Mouse (Mus musculus): Measurements from ENCODE around the gene Babam2. TPM values are rescaled to one million over a fixed set of nuclear protein-coding genes. Genes with fewer than 3 reads are reported as not detected.
A peak's percentile ranks its signal among the peaks of the same experiment; 100 is the strongest.

The Babam2 gene
- polyA plus RNA-seq, 1 experiment from 2014 or later = 22.1 TPM

- H3K27ac ChIP-seq (ENCODE audit: low read depth) = no peak overlapping the region
- peaks cover 26% of the 10 kb centered on the region for H3K27me3 ChIP-seq (ENCODE audit: insufficient read depth, low read length)
- no peaks in the 10 kb centered on the region for H3K36me3 ChIP-seq (replicated peaks; ENCODE audit: insufficient read depth, low read length)
- DNase-seq = no peak
- H3K4me1 ChIP-seq (ENCODE audit: insufficient read depth) = peaks cover 6% of the 10 kb centered on the region; the same call in 1 of the 2 replicates
- H3K4me3 ChIP-seq (ENCODE audit: low read depth, low read length) = no peak overlapping the region
- H3K9ac ChIP-seq (replicated peaks) = no peak overlapping the region
- H3K9me3 ChIP-seq (ENCODE audit: low read length) = no peaks in the 10 kb centered on the region
- 49% methylated on average over 3 of the region's 3 CpGs for WGBS (ENCODE audit: insufficient replicate concordance)
- ATAC-seq = no peak
- no peak for TF ChIP-seq CTCF (IDR thresholded peaks at IDR 0.05; ENCODE audit: low read depth)
- TF ChIP-seq EP300 (IDR thresholded peaks at IDR 0.05; ENCODE audit: low read depth) = no peak
- H3K4me2 ChIP-seq (ENCODE audit: low read depth, low read length) = no peak overlapping the region
Measured at GRCm38 (mm10) chr5:32127927-32128326, 430.4 kb downstream of the Babam2 start.

GRCm38 (mm10) chr5:32132971-32133501 lies 435.6 kb downstream of the Babam2 start:
- TF ChIP-seq EP300 (IDR thresholded peaks at IDR 0.05; ENCODE audit: low read depth) (no peak), CTCF (IDR thresholded peaks at IDR 0.05; ENCODE audit: low read depth) (no peak)
- Histone ChIP-seq H3K4me3 (ENCODE audit: low read depth, low read length) (peak overlapping the region; percentile 78), H3K27ac (ENCODE audit: low read depth) (peak overlapping the region; percentile 98), H3K4me1 (ENCODE audit: insufficient read depth) (peaks cover 17% of the 10 kb centered on the region), H3K36me3 (replicated peaks; ENCODE audit: insufficient read depth, low read length) (no peaks in the 10 kb centered on the region), H3K9ac (replicated peaks) (peak overlapping the region; percentile 67), H3K9me3 (ENCODE audit: low read length) (no peaks in the 10 kb centered on the region), H3K4me2 (ENCODE audit: low read depth, low read length) (peak overlapping the region; percentile 87), H3K27me3 (ENCODE audit: insufficient read depth, low read length) (peaks cover 44% of the 10 kb centered on the region)
- DNase-seq = peak; percentile 66
- no peak for ATAC-seq
- WGBS (ENCODE audit: insufficient replicate concordance) = 2% methylated on average over 39 of the region's 48 CpGs

GRCm38 (mm10) chr5:32133549-32134004 lies 436.1 kb downstream of the Babam2 start:
- TF ChIP-seq EP300 (IDR thresholded peaks at IDR 0.05; ENCODE audit: low read depth) (peak; percentile 37; the same call in 1 of the 2 replicates), CTCF (IDR thresholded peaks at IDR 0.05; ENCODE audit: low read depth) (no peak)
- WGBS (ENCODE audit: insufficient replicate concordance) = 0% methylated on average over 20 of the region's 20 CpGs
- peak overlapping the region; percentile 78 for H3K4me3 ChIP-seq (ENCODE audit: low read depth, low read length)
- H3K27ac ChIP-seq (ENCODE audit: low read depth) = peak overlapping the region; percentile 98
- H3K27me3 ChIP-seq (ENCODE audit: insufficient read depth, low read length) = peaks cover 44% of the 10 kb centered on the region
- peaks cover 17% of the 10 kb centered on the region for H3K4me1 ChIP-seq (ENCODE audit: insufficient read depth)
- H3K36me3 ChIP-seq (replicated peaks; ENCODE audit: insufficient read depth, low read length) = no peaks in the 10 kb centered on the region
- DNase-seq = peak; percentile 64
- H3K9me3 ChIP-seq (ENCODE audit: low read length) = no peaks in the 10 kb centered on the region
- peak overlapping the region; percentile 67 for H3K9ac ChIP-seq (replicated peaks)
- H3K4me2 ChIP-seq (ENCODE audit: low read depth, low read length) = peak overlapping the region; percentile 87
- ATAC-seq = no peak

GRCm38 (mm10) chr5:32134051-32134732 lies 436.7 kb downstream of the Babam2 start:
- WGBS (ENCODE audit: insufficient replicate concordance) = 2% methylated on average over 21 of the region's 21 CpGs
- no peak for DNase-seq
- Histone ChIP-seq H3K27ac (ENCODE audit: low read depth) (peak overlapping the region; percentile 98), H3K27me3 (ENCODE audit: insufficient read depth, low read length) (peaks cover 44% of the 10 kb centered on the region), H3K9me3 (ENCODE audit: low read length) (no peaks in the 10 kb centered on the region), H3K4me1 (ENCODE audit: insufficient read depth) (peaks cover 17% of the 10 kb centered on the region), H3K4me2 (ENCODE audit: low read depth, low read length) (peak overlapping the region; percentile 87), H3K36me3 (replicated peaks; ENCODE audit: insufficient read depth, low read length) (no peaks in the 10 kb centered on the region), H3K9ac (replicated peaks) (no peak overlapping the region), H3K4me3 (ENCODE audit: low read depth, low read length) (peak overlapping the region; percentile 78)
- no peak for ATAC-seq
- 0 out of 2 replicates have a peak, but pooled peaks have one; percentile 1 for TF ChIP-seq EP300 (IDR thresholded peaks at IDR 0.05; ENCODE audit: low read depth)
- no peak for TF ChIP-seq CTCF (IDR thresholded peaks at IDR 0.05; ENCODE audit: low read depth)

Small RNA genes lying within 50 kb of the gene (microRNA-seq; reads per million reads assigned to microRNA genes)
- gene Mir3473e = not detected

Other genes starting within 250 kb of the Babam2 start
- 6.3 and 7.6 TPM in 2 replicates for gene Zfp512, start 245.3 kb upstream of the Babam2 start, polyA plus RNA-seq (2015; fragmentation: Nextera tagmentation; extraction: Ambion mirVana)
- gene 4930548H24Rik, start 211.9 kb upstream of the Babam2 start, polyA plus RNA-seq (2015; fragmentation: Nextera tagmentation; extraction: Ambion mirVana) = not detected in 2 replicates
- 10.9 TPM in 2 replicates for gene Gpn1, start 202.9 kb upstream of the Babam2 start, polyA plus RNA-seq (2015; fragmentation: Nextera tagmentation; extraction: Ambion mirVana)
- gene Slc4a1ap, start 170.7 kb upstream of the Babam2 start, polyA plus RNA-seq (2015; fragmentation: Nextera tagmentation; extraction: Ambion mirVana) = 8.2 and 8.7 TPM in 2 replicates
- gene Supt7l, start 169.9 kb upstream of the Babam2 start, polyA plus RNA-seq (2015; fragmentation: Nextera tagmentation; extraction: Ambion mirVana) = 4.9 and 5.2 TPM in 2 replicates
- 165 and 167 TPM in 2 replicates for gene Mrpl33, start 100.7 kb upstream of the Babam2 start, polyA plus RNA-seq (2015; fragmentation: Nextera tagmentation; extraction: Ambion mirVana)
- gene Rbks, start 57 bp upstream of the Babam2 start, polyA plus RNA-seq (2015; fragmentation: Nextera tagmentation; extraction: Ambion mirVana) = 23.4 and 24.1 TPM in 2 replicates

Measured in liver, postnatal 0 days (tissue).